Mouse (Mus musculus) common myeloid progenitor, adult 5-6 weeks (primary cell): ENCODE measurements around the gene Tax1bp3. TPM values are rescaled to one million over a fixed set of nuclear protein-coding genes. Genes with fewer than 3 reads are reported as not detected.
A peak's percentile ranks its signal among the peaks of the same experiment; 100 is the strongest.

Experiments
- ATAC-seq: replicated peaks from 2 replicates; pipeline ENCODE4 v1.8.0; 2016; ENCODE audit warnings: low read depth, mild to moderate bottlenecking, moderate TSS enrichment, inconsistent platforms; ENCODE audit not compliant: poor library complexity, severe bottlenecking
- total RNA-seq: library from RNA; stranded (forward); fragments of 200-1000, 187-1606 nt; gene quantifications from 2 replicates; pipeline ENCODE4 v1.2.3, GENCODE M21; 2017

Tax1bp3 gene
- total RNA-seq, 1 experiment from 2014 or later = 11.4 TPM

DNA sequence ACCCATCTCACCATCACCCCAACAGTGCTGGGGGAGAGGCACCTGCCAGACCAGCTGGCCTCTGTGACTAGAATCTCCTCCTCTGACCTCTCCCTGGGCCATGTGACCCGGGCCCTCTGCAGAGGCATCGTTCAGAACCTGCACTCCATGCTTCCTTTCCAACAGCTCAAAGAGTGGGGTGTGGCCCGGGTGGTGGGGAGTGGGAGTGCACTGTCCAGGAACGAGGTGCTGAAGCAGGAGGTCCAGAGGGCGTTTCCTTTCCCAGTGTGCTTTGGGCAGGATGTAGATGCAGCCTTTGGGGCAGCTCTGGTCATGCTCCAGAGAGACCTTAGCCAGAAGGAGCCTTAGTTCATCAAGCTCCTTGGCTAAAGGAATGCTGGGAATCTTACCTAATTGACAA lies 46.0 kb downstream of the Tax1bp3 start:
- ATAC-seq = no peak

DNA sequence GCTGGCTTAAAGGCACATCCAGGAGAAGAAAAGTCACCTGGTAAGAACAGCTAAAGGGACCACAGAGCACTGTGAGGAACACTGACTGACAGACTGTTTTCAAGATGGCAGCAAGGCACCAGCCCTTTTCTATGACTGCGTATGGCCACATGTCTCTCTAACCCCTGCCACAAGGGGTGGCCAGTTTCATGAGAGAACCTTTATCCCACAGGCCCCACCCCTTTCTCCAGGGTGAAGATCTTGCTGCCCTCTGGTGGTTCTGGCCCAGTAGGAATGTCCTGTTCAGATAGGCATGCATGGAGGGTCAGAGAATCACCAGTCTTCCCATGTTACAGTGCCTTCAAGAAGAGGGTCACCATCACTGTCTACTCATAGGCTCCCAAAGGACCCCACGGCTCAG lies 47.1 kb downstream of the Tax1bp3 start:
- ATAC-seq = peak; percentile 86

DNA sequence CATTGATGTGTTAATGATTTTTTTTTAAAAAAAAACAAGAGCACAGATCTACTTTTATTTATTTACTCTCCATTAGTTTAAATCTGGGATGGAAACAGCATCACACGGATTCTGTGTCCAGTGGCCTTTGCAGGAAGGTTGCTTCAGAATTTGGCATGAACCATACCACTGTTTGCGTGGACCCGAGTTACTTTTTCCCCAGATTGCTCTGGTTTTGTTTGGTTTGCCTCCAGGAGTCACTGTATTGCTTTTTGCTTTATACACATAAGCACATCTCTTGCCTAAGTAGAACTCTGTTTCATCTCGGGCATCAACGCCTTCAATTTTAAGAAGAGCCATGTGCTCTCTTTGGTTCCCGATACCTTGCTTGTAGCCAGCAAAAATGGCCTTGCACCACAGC lies 49.0 kb downstream of the Tax1bp3 start:
- ATAC-seq = no peak

DNA sequence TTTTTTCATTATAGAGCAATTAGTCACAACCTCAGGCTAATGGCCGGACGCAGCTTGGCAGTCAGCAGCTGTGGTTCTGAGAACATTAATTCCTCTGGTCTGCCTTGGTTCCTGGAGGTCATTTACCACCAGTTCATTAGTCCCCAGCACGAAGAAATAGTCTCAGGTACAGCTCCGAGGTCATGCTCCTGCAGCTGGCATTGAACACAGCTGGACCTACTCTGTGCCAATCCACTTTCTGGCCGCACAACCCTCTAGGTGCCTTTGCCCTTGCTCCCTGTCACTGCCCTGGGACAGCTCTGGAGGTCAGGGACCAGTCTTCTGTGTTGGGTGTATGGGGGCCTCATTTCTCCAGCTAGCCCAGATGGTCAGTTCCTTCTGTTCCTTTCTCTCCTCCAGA lies 52.0 kb downstream of the Tax1bp3 start:
- ATAC-seq = no peak

DNA sequence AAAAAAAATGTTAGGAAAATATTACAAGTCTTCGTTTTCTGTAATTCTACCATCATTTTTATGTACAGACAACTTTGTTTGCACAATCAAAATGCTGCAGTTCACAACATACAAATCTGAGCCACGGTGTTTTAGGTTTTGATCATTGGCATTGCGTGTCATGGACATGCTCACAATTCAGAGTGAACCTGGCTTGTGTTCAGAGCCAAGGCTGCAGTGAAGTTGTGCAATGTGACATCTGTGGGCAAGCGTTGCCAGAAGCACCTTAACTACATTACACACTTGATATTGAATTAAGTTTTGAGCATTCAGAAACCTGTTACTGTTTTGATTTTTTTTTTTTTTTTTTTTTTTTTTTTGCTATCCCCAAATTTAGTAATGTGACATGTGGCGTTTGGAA lies 53.2 kb downstream of the Tax1bp3 start:
- no peak for ATAC-seq

DNA sequence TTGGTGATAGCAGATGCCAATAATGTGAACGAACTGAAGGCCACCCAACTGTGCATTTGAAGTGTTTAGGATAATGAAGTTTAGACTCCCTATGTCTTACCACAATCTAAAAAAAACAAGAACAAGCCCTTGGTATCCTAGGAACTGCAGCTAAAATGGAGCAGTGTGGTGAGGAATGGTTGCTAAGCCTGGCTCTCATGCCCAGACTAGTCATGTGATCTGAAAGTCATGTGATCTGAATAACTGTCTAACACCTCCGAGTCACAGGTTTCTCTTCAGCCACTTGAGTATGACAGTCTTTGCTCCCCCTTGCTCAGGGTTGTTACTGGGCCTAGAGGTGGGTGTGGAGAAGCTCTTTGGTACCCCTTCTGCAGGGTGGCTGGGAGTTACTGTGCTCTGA lies 55.6 kb downstream of the Tax1bp3 start:
- ATAC-seq = no peak

Other genes starting within 250 kb of the Tax1bp3 start
- gene Atp2a3, start 215.9 kb upstream of the Tax1bp3 start, total RNA-seq = 42.5 and 60.0 TPM in 2 replicates
- 9.4 and 14.6 TPM in 2 replicates for gene P2rx1, start 178.0 kb upstream of the Tax1bp3 start, total RNA-seq
- gene Camkk1, start 158.1 kb upstream of the Tax1bp3 start, total RNA-seq = 1.6 and 1.8 TPM in 2 replicates
- gene Ncbp3, start 129.3 kb upstream of the Tax1bp3 start, total RNA-seq = 12.4 and 15.4 TPM in 2 replicates
- 0.05 TPM in 1 of 2 replicates, not detected in the other for gene Itgae, start 86.5 kb upstream of the Tax1bp3 start, total RNA-seq
- 18.6 and 22.8 TPM in 2 replicates for gene Haspin, start 38.8 kb upstream of the Tax1bp3 start, total RNA-seq
- not detected in 2 replicates for gene P2rx5, start 16.7 kb upstream of the Tax1bp3 start, total RNA-seq
- 46.6 and 48.2 TPM in 2 replicates for gene Emc6, start within 50 bp of the Tax1bp3 start, total RNA-seq
- gene Ctns, start 22.0 kb downstream of the Tax1bp3 start, total RNA-seq = 6.0 and 8.8 TPM in 2 replicates
- 1.4 and 3.2 TPM in 2 replicates for gene Shpk, start 22.4 kb downstream of the Tax1bp3 start, total RNA-seq
- not detected in 2 replicates for gene Trpv1, start 57.2 kb downstream of the Tax1bp3 start, total RNA-seq
- not detected in 2 replicates for gene Trpv3, start 90.3 kb downstream of the Tax1bp3 start, total RNA-seq
- 3.8 and 7.4 TPM in 2 replicates for gene Aspa, start 152.5 kb downstream of the Tax1bp3 start, total RNA-seq
- gene Gm49340, start 152.7 kb downstream of the Tax1bp3 start, total RNA-seq = not detected in 2 replicates
- not detected in 2 replicates for gene Spata22, start 152.7 kb downstream of the Tax1bp3 start, total RNA-seq
- gene Olfr20, start 173.7 kb downstream of the Tax1bp3 start, total RNA-seq = not detected in 2 replicates
- not detected in 2 replicates for gene Olfr376, start 194.2 kb downstream of the Tax1bp3 start, total RNA-seq
- gene Olfr1, start 222.5 kb downstream of the Tax1bp3 start, total RNA-seq = not detected in 2 replicates